Mouse (Mus musculus): ENCODE measurements around the gene Cpsf6. TPM values are rescaled to one million over a fixed set of nuclear protein-coding genes. Genes with fewer than 3 reads are reported as not detected.

Cpsf6 gene
- polyA plus RNA-seq, 1 experiment from 2014 or later, result 111 TPM

DNA sequence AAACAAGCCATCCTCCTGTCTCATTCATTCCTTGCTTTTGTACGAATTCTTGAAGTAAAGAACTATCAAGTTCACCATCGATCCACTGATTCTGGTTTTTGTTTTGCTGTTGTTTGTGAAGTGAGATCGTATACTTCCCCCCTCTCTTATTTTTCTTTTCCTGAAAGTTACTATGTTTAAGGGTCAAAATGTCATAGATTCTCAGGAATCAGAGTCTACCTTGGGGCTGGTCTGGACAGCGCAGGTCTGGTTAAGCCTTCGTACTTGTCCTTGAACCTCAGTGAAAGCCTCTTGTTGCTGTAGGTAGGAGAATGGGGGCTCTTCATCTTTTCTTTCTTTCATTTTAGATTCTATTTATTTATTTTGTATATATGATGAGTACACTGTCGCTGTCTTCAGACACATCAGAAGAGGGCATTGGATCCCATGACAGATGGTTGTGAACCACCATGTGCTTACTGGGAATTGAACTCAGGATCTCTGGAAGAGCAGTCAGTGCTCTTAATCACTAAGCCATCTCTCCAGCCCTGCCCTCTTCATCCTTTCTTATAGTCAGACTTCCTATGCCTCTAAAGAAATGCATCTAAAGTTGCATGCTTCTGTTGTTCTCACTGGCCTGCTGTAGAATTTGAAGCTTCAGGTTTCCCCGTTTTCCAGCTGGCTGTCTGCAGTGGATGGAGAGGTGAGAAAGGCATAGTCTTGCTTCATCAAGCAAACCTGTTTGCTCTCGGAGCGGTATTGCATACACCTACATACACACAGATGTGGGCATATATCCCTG is 40.9 kb upstream of the Cpsf6 start:
- no peak for ATAC-seq
- H3K4me3 ChIP-seq (ENCODE audit: low read length), result no peak overlapping the region
- WGBS, result 87% methylated on average over 9 of the region's 9 CpGs

DNA sequence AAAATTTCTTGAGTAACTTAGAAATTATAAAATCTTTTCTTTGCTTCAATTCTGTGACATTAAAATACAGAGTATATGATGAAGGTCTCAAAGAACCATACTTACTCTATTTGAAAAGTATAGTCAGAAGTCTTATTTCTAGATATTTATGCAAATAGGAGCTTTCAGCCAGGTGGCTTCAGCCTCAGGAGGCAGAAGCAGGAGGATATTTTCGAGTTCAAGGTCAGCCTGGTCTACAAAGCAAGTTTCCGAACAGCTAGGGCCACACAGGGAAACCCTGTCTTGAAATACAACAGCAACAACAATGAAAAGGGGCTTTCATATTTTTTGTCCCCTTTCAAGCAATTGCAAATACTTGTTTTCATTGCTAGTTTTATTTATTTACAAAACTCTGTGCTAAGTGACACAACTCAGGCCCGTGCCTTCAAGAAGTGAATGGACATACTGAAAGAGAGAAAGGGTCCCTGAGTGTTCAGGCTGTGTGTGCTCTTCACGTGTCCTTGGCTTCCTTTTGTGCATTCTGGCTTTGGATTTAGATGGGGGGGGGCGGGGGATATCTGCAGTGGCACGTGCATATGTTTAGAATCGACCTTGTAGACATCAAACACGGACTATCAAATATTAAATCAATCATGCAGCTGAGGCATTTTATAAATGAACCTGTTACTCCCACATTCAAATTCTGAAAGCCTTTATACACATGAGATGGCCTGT is 39.9 kb upstream of the Cpsf6 start:
- H3K27ac ChIP-seq (ENCODE audit: low read depth, low read length), result no peak overlapping the region
- no peaks in the 10 kb centered on the region for H3K9me3 ChIP-seq (ENCODE audit: control insufficient read depth, low read length)
- no peak overlapping the region for H3K4me3 ChIP-seq (ENCODE audit: low read length)
- H3K4me2 ChIP-seq (ENCODE audit: low read length), result no peak overlapping the region
- H3K27me3 ChIP-seq (replicated peaks; ENCODE audit: control insufficient read depth, insufficient read depth, low read length), result no peaks in the 10 kb centered on the region; the same call in 1 of the 2 replicates
- no peak overlapping the region for H3K9ac ChIP-seq (ENCODE audit: low read depth, low read length)
- no peak for ATAC-seq
- H3K36me3 ChIP-seq (ENCODE audit: control insufficient read depth, insufficient read depth, low read length), result no peaks in the 10 kb centered on the region
- peaks cover 12% of the 10 kb centered on the region for H3K4me1 ChIP-seq (ENCODE audit: control insufficient read depth, insufficient read depth, low read depth, low read length)
- 64% methylated on average over 8 of the region's 8 CpGs for WGBS

More for the DNA sequence above, 40.9 kb upstream of the Cpsf6 start:
- H3K27me3 ChIP-seq (replicated peaks; ENCODE audit: control insufficient read depth, insufficient read depth, low read length), result no peaks in the 10 kb centered on the region; the same call in 1 of the 2 replicates
- H3K27ac ChIP-seq (ENCODE audit: low read depth, low read length), result no peak overlapping the region
- H3K4me2 ChIP-seq (ENCODE audit: low read length), result no peak overlapping the region
- peaks cover 12% of the 10 kb centered on the region for H3K4me1 ChIP-seq (ENCODE audit: control insufficient read depth, insufficient read depth, low read depth, low read length)
- no peak overlapping the region for H3K9ac ChIP-seq (ENCODE audit: low read depth, low read length)
- H3K36me3 ChIP-seq (ENCODE audit: control insufficient read depth, insufficient read depth, low read length), result no peaks in the 10 kb centered on the region
- no peaks in the 10 kb centered on the region for H3K9me3 ChIP-seq (ENCODE audit: control insufficient read depth, low read length)

DNA sequence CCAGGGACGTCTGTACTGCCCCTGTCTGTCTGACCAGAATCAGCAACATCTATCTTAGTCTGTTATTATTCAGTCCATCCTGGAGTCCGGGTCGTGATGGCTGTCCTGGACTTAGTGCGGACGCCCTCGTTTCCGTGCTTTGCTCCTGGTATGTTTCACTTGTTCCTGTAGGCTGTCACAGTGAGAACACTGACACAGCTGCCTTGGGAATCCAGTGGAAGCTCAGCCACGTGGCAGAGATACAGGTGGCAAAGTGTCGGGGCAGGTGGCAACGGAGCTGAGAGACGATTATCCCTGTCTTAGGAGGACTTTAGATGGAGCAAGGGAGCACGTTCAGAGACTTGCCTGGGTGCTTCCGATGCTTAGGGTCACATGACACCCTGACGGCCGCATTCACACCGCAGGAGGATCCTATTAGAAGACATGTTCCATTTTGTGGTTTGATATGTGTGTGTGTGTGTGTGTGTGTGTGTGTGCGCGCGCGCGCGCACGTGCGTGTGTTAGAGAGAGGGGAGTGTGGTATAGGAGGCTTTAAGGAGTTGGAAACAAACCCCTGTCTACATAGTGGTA is 38.9 kb upstream of the Cpsf6 start:
- Histone ChIP-seq H3K27ac (ENCODE audit: low read depth, low read length) (no peak overlapping the region; the same call in 1 of the 2 replicates), H3K9me3 (ENCODE audit: control insufficient read depth, low read length) (no peaks in the 10 kb centered on the region), H3K9ac (ENCODE audit: low read depth, low read length) (peak overlapping the region; percentile 47; the same call in 1 of the 2 replicates), H3K27me3 (replicated peaks; ENCODE audit: control insufficient read depth, insufficient read depth, low read length) (no peaks in the 10 kb centered on the region; the same call in 1 of the 2 replicates), H3K4me3 (ENCODE audit: low read length) (peak overlapping the region; percentile 35), H3K36me3 (ENCODE audit: control insufficient read depth, insufficient read depth, low read length) (no peaks in the 10 kb centered on the region), H3K4me2 (ENCODE audit: low read length) (peak overlapping the region; percentile 72), H3K4me1 (ENCODE audit: control insufficient read depth, insufficient read depth, low read depth, low read length) (peaks cover 12% of the 10 kb centered on the region)
- ATAC-seq, result peak; percentile 43; the same call in 1 of the 2 replicates
- 52% methylated on average over 24 of the region's 24 CpGs for WGBS

DNA sequence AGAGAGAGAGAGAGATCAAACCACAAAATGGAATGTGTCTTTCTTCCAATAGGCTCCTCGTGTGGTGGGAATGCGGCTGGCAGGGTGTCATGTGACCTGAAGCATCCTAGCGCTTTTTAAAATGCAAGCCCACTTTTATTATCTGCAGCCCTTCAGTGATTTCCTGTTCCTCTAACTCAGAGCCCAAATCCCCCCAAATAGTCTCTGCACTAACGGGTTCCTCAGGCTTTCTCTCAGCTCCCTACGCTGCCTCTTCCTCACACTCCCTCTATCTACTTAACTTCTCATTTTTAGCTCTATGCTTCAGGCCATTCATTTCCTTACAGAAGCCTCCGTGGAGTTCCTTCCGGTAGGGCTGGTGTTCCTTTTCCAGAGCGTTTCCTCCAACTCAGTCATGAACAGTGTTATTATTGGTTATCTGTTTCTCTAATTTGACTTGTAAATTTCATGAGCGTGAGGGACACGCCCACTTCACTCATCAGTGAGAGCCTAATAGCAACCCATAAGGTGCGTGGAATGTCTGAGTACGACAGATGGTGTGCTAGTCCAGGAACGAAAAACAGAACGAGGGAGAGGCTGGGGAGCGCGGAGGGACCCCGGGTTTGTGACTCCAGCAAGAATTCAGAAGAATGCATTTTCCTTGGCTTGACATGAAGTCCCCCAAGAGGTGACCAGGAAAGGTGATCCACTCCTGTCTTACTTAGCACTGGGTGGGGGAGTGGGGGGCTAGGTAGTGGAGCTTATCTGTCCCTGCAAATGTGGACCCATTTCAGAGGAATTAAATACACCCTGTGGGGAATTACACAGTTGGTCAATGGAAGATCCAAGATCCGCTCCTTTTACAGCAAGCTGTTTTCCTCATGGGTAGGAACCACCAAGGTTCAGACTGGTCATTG is 38.2 kb upstream of the Cpsf6 start:
- Histone ChIP-seq H3K27ac (ENCODE audit: low read depth, low read length) (peak overlapping the region; percentile 77), H3K9me3 (ENCODE audit: control insufficient read depth, low read length) (no peaks in the 10 kb centered on the region), H3K4me3 (ENCODE audit: low read length) (peak overlapping the region; percentile 35), H3K9ac (ENCODE audit: low read depth, low read length) (peak overlapping the region; percentile 47; the same call in 1 of the 2 replicates), H3K36me3 (ENCODE audit: control insufficient read depth, insufficient read depth, low read length) (no peaks in the 10 kb centered on the region), H3K4me2 (ENCODE audit: low read length) (peak overlapping the region; percentile 72), H3K4me1 (ENCODE audit: control insufficient read depth, insufficient read depth, low read depth, low read length) (peaks cover 12% of the 10 kb centered on the region), H3K27me3 (replicated peaks; ENCODE audit: control insufficient read depth, insufficient read depth, low read length) (no peaks in the 10 kb centered on the region; the same call in 1 of the 2 replicates)
- 20% methylated on average over 18 of the region's 18 CpGs for WGBS
- ATAC-seq, result peak; percentile 62

DNA sequence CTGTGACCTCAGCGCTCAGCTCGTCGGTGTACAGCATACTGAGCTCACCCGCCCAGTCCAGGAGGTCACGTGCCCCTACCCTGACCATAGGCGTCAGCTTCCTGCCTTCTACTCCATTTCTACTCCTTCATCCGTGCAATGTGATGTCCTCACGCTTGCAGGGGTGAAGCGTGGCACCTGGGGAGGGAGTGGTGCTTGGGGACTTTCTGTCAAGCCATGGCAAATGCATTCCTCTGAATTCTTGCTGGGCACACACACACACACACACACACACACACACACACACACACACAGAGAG is 37.6 kb upstream of the Cpsf6 start:
- ATAC-seq, result peak; percentile 32; the same call in 1 of the 2 replicates
- no peaks in the 10 kb centered on the region; the same call in 1 of the 2 replicates for H3K27me3 ChIP-seq (replicated peaks; ENCODE audit: control insufficient read depth, insufficient read depth, low read length)
- H3K36me3 ChIP-seq (ENCODE audit: control insufficient read depth, insufficient read depth, low read length), result no peaks in the 10 kb centered on the region
- WGBS, result 59% methylated on average over 9 of the region's 9 CpGs
- H3K9ac ChIP-seq (ENCODE audit: low read depth, low read length), result peak overlapping the region; percentile 38; the same call in 1 of the 2 replicates
- peaks cover 12% of the 10 kb centered on the region for H3K4me1 ChIP-seq (ENCODE audit: control insufficient read depth, insufficient read depth, low read depth, low read length)
- no peaks in the 10 kb centered on the region for H3K9me3 ChIP-seq (ENCODE audit: control insufficient read depth, low read length)
- H3K4me3 ChIP-seq (ENCODE audit: low read length), result peak overlapping the region; percentile 24
- H3K27ac ChIP-seq (ENCODE audit: low read depth, low read length), result peak overlapping the region; percentile 77
- H3K4me2 ChIP-seq (ENCODE audit: low read length), result peak overlapping the region; percentile 72

DNA sequence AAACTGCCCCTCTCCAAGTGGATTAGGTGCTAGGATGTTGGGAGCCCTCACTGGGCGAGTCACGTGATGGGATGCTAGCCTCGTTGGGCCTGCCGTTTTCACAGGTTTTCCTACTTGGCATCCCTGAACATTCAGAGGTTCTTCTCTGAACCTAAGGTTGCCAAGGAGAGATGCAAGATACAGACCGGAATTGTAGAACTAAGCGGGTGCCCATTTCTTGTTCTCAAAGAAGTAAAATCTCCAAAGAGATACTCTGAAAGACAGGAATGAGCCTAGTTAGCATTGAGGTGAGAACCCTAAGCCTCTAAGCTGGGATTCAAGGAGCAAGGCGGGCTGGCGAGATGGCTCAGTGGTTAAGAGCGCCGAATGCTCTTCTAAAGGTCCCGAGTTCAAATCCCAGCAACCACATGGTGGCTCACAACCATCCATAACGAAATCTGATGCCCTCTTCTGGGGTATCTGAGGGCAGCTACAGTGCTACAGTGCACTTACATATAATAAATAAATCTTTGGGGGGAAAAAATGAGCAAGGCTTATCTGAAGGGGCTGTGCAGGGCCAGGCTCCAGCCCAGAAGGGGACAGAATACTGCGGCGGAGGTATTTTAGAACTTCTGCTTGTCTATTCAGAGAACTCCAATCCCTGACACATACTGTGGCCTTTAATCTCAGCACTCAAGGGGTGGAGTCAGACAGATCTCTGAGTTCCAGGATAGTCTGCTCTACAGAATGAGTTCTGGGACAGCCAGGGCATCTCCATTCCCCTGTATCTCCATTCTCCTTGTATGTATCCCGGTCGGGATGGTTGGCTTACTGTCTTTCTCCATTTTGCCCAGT is 37.0 kb upstream of the Cpsf6 start:
- Histone ChIP-seq H3K9me3 (ENCODE audit: control insufficient read depth, low read length) (no peaks in the 10 kb centered on the region), H3K4me3 (ENCODE audit: low read length) (no peak overlapping the region; the same call in 1 of the 2 replicates), H3K4me2 (ENCODE audit: low read length) (peak overlapping the region; percentile 72), H3K9ac (ENCODE audit: low read depth, low read length) (peak overlapping the region; percentile 38; the same call in 1 of the 2 replicates), H3K27me3 (replicated peaks; ENCODE audit: control insufficient read depth, insufficient read depth, low read length) (no peaks in the 10 kb centered on the region; the same call in 1 of the 2 replicates), H3K4me1 (ENCODE audit: control insufficient read depth, insufficient read depth, low read depth, low read length) (peaks cover 12% of the 10 kb centered on the region), H3K27ac (ENCODE audit: low read depth, low read length) (peak overlapping the region; percentile 77), H3K36me3 (ENCODE audit: control insufficient read depth, insufficient read depth, low read length) (no peaks in the 10 kb centered on the region)
- WGBS, result 85% methylated on average over 16 of the region's 16 CpGs
- no peak for ATAC-seq

DNA sequence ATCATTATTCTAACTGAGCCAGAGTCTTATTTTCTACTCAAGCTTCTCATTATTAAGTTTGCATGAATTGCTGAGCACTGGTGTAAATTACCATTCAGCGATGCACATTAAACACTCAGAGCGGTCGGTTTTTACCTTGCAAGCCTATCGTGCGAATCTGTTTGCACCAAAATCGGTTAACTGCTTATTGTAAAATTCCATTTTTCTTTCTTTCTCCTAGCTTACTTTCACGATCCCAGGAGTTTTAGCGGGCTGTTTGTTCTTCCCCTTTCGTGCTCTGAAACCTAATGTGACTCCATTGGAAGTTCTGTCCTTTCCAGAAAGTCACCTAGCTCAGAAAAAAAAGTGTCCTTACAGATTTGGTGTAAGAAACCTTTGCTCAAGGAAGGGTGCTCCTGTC is 36.3 kb upstream of the Cpsf6 start:
- no peak overlapping the region for H3K4me2 ChIP-seq (ENCODE audit: low read length)
- no peaks in the 10 kb centered on the region; the same call in 1 of the 2 replicates for H3K27me3 ChIP-seq (replicated peaks; ENCODE audit: control insufficient read depth, insufficient read depth, low read length)
- WGBS, result 78% methylated on average over 9 of the region's 9 CpGs
- no peak for ATAC-seq
- H3K9ac ChIP-seq (ENCODE audit: low read depth, low read length), result no peak overlapping the region
- no peaks in the 10 kb centered on the region for H3K36me3 ChIP-seq (ENCODE audit: control insufficient read depth, insufficient read depth, low read length)
- H3K27ac ChIP-seq (ENCODE audit: low read depth, low read length), result no peak overlapping the region
- no peak overlapping the region for H3K4me3 ChIP-seq (ENCODE audit: low read length)
- no peaks in the 10 kb centered on the region for H3K9me3 ChIP-seq (ENCODE audit: control insufficient read depth, low read length)
- peaks cover 12% of the 10 kb centered on the region for H3K4me1 ChIP-seq (ENCODE audit: control insufficient read depth, insufficient read depth, low read depth, low read length)

Data from hindbrain, embryonic 16.5 days (tissue).